Mouse (Mus musculus): ENCODE results near the gene Spop. TPM values are rescaled to one million over a fixed set of nuclear protein-coding genes. Genes with fewer than 3 reads are reported as not detected.
A peak's percentile ranks its signal among the peaks of the same experiment; 100 is the strongest.

Gene Spop
- polyA plus RNA-seq, 1 experiment from 2014 or later: 140 TPM

DNA sequence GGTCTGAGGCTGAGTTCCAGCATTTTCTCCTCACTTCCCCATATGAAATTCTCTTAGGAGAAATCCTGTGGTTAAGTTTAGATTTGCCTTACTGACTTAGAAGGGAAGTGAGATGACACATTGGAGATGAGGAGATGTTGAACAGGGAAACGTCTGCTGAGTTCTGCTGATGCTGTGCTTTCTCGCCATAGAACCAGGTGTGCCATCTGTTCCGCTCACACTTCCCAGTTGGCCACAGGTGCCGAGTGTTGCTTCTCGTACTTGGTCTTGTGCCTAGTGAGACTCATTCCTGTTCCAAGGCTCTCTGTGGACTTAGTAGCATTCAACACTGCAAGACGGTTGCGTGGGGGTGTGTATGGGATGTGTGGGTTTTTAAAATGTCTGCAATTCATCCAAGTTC lies 62.4 kb downstream of the Spop start:
- Histone ChIP-seq H3K4me3 (ENCODE audit: low read depth, low read length) (no peak overlapping the region), H3K4me1 (ENCODE audit: insufficient read depth, low read depth, low read length) (no peaks in the 10 kb centered on the region), H3K27me3 (replicated peaks; ENCODE audit: insufficient read depth, low read length) (no peaks in the 10 kb centered on the region), H3K4me2 (replicated peaks; ENCODE audit: low read depth, low read length) (no peak overlapping the region), H3K9me3 (ENCODE audit: low read length) (no peaks in the 10 kb centered on the region), H3K9ac (replicated peaks; ENCODE audit: low read depth) (no peak overlapping the region), H3K27ac (ENCODE audit: low read length) (no peak overlapping the region), H3K36me3 (ENCODE audit: insufficient read depth, low read length) (peaks cover 23% of the 10 kb centered on the region; the same call in 1 of the 2 replicates)
- ATAC-seq: no peak
- no peak for DNase-seq (ENCODE audit: low spot score)
- TF ChIP-seq EP300 (IDR thresholded peaks at IDR 0.05) (no peak), CTCF (IDR thresholded peaks at IDR 0.05) (no peak)
- WGBS: 91% methylated on average over 7 of the region's 7 CpGs

GRCm38 (mm10) chr11:95479458-95479857 lies 65.6 kb downstream of the Spop start:
- Histone ChIP-seq H3K4me3 (ENCODE audit: low read depth, low read length) (no peak overlapping the region), H3K4me1 (ENCODE audit: insufficient read depth, low read depth, low read length) (no peaks in the 10 kb centered on the region), H3K4me2 (replicated peaks; ENCODE audit: low read depth, low read length) (no peak overlapping the region), H3K9me3 (ENCODE audit: low read length) (no peaks in the 10 kb centered on the region), H3K36me3 (ENCODE audit: insufficient read depth, low read length) (peaks cover 9% of the 10 kb centered on the region), H3K27ac (ENCODE audit: low read length) (no peak overlapping the region), H3K9ac (replicated peaks; ENCODE audit: low read depth) (no peak overlapping the region), H3K27me3 (replicated peaks; ENCODE audit: insufficient read depth, low read length) (no peaks in the 10 kb centered on the region)
- WGBS: 82% methylated on average over 4 of the region's 4 CpGs
- TF ChIP-seq CTCF (IDR thresholded peaks at IDR 0.05): peak; percentile 44
- no peak for TF ChIP-seq EP300 (IDR thresholded peaks at IDR 0.05)
- ATAC-seq (no peak), DNase-seq (ENCODE audit: low spot score) (no peak)

- H3K27ac ChIP-seq (ENCODE audit: low read length): no peak overlapping the region
- TF ChIP-seq EP300 (IDR thresholded peaks at IDR 0.05) (no peak), CTCF (IDR thresholded peaks at IDR 0.05) (no peak)
- DNase-seq (ENCODE audit: low spot score) (no peak), ATAC-seq (no peak)
- H3K36me3 ChIP-seq (ENCODE audit: insufficient read depth, low read length): peaks cover 19% of the 10 kb centered on the region
- H3K9ac ChIP-seq (replicated peaks; ENCODE audit: low read depth): no peak overlapping the region
- no peak overlapping the region for H3K4me2 ChIP-seq (replicated peaks; ENCODE audit: low read depth, low read length)
- H3K27me3 ChIP-seq (replicated peaks; ENCODE audit: insufficient read depth, low read length): no peaks in the 10 kb centered on the region
- no peaks in the 10 kb centered on the region for H3K4me1 ChIP-seq (ENCODE audit: insufficient read depth, low read depth, low read length)
- no peaks in the 10 kb centered on the region for H3K9me3 ChIP-seq (ENCODE audit: low read length)
- no peak overlapping the region for H3K4me3 ChIP-seq (ENCODE audit: low read depth, low read length)
- WGBS: 91% methylated on average over 4 of the region's 4 CpGs
Measured at GRCm38 (mm10) chr11:95480662-95481061, 66.8 kb downstream of the Spop start.

DNA sequence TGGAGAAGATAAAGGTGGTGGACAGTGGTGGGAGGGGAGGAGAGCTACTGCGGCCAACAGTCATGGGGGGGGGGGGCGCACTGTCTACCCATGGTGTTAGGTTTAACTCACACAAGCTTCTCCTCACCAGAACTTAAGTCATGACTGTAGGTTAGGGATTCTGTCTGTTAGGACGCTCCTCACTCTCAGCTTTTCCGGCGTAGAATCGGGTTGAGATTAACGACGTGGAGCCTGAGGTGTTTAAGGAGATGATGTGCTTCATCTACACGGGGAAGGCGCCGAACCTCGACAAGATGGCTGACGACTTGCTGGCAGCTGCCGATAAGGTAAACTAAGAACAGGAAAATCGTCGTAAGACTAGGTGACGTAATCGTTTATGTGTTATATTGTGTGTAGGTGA lies 71.8 kb downstream of the Spop start:
- no peak overlapping the region for H3K4me2 ChIP-seq (replicated peaks; ENCODE audit: low read depth, low read length)
- H3K4me1 ChIP-seq (ENCODE audit: insufficient read depth, low read depth, low read length): no peaks in the 10 kb centered on the region
- DNase-seq (ENCODE audit: low spot score) (no peak), ATAC-seq (no peak)
- H3K27ac ChIP-seq (ENCODE audit: low read length): no peak overlapping the region
- no peaks in the 10 kb centered on the region for H3K9me3 ChIP-seq (ENCODE audit: low read length)
- H3K9ac ChIP-seq (replicated peaks; ENCODE audit: low read depth): no peak overlapping the region
- TF ChIP-seq EP300 (IDR thresholded peaks at IDR 0.05): no peak
- TF ChIP-seq CTCF (IDR thresholded peaks at IDR 0.05): no peak
- no peak overlapping the region for H3K4me3 ChIP-seq (ENCODE audit: low read depth, low read length)
- 92% methylated on average over 18 of the region's 18 CpGs for WGBS
- peaks cover 23% of the 10 kb centered on the region for H3K36me3 ChIP-seq (ENCODE audit: insufficient read depth, low read length)
- no peaks in the 10 kb centered on the region for H3K27me3 ChIP-seq (replicated peaks; ENCODE audit: insufficient read depth, low read length)

GRCm38 (mm10) chr11:95487237-95487636 lies 73.4 kb downstream of the Spop start:
- Histone ChIP-seq H3K36me3 (ENCODE audit: insufficient read depth, low read length) (peaks cover 34% of the 10 kb centered on the region), H3K4me2 (replicated peaks; ENCODE audit: low read depth, low read length) (no peak overlapping the region), H3K27ac (ENCODE audit: low read length) (no peak overlapping the region), H3K9me3 (ENCODE audit: low read length) (no peaks in the 10 kb centered on the region), H3K27me3 (replicated peaks; ENCODE audit: insufficient read depth, low read length) (no peaks in the 10 kb centered on the region), H3K4me1 (ENCODE audit: insufficient read depth, low read depth, low read length) (no peaks in the 10 kb centered on the region), H3K4me3 (ENCODE audit: low read depth, low read length) (no peak overlapping the region), H3K9ac (replicated peaks; ENCODE audit: low read depth) (no peak overlapping the region)
- no peak for ATAC-seq
- TF ChIP-seq CTCF (IDR thresholded peaks at IDR 0.05) (no peak), EP300 (IDR thresholded peaks at IDR 0.05) (no peak)
- DNase-seq (ENCODE audit: low spot score): no peak
- WGBS: 98% methylated on average over 2 of the region's 2 CpGs

DNA sequence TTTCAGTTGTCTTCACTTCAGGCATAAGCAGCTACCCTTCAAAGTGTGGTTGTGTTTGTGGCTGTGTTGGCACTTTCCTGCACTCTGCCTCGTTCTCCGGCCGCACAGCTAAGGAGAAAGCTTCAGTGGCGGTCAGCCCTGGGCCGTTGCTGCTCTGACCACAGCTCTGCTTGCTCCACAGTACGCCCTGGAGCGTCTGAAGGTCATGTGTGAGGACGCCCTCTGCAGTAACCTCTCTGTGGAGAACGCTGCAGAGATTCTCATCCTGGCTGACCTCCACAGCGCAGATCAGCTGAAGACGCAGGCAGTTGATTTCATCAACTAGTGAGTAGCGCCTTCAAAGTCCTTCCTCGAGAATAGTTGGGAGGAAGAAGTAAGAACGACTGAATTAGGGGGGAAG lies 76.2 kb downstream of the Spop start:
- no peaks in the 10 kb centered on the region for H3K27me3 ChIP-seq (replicated peaks; ENCODE audit: insufficient read depth, low read length)
- H3K36me3 ChIP-seq (ENCODE audit: insufficient read depth, low read length): peaks cover 40% of the 10 kb centered on the region; the same call in 1 of the 2 replicates
- H3K4me1 ChIP-seq (ENCODE audit: insufficient read depth, low read depth, low read length): no peaks in the 10 kb centered on the region
- H3K27ac ChIP-seq (ENCODE audit: low read length): no peak overlapping the region
- TF ChIP-seq EP300 (IDR thresholded peaks at IDR 0.05) (no peak), CTCF (IDR thresholded peaks at IDR 0.05) (no peak)
- DNase-seq (ENCODE audit: low spot score) (no peak), ATAC-seq (no peak)
- H3K9me3 ChIP-seq (ENCODE audit: low read length): no peaks in the 10 kb centered on the region
- H3K9ac ChIP-seq (replicated peaks; ENCODE audit: low read depth): no peak overlapping the region
- 88% methylated on average over 14 of the region's 14 CpGs for WGBS
- no peak overlapping the region for H3K4me2 ChIP-seq (replicated peaks; ENCODE audit: low read depth, low read length)
- H3K4me3 ChIP-seq (ENCODE audit: low read depth, low read length): no peak overlapping the region

DNA sequence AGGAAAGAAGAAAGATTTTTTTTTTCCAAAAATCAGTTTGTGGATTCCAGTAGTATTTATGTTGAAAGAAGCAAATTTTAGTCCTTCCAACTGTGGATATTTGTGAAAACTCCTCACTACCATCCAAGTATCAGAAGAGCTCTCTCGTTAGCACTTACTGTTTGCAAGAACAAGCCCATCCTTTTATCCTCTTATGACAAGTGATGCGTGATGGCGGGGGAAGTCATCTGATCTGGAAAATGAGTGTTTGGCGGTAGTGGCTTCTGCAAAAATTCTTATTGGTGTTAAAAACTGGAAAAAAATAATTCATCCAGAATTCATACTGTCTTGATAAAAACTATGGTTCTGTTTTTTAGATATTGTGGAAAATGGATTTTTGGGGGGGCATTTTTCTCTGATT lies 78.4 kb downstream of the Spop start:
- 89% methylated on average over 4 of the region's 4 CpGs for WGBS
- peaks cover 29% of the 10 kb centered on the region; the same call in 1 of the 2 replicates for H3K36me3 ChIP-seq (ENCODE audit: insufficient read depth, low read length)
- TF ChIP-seq EP300 (IDR thresholded peaks at IDR 0.05) (no peak), CTCF (IDR thresholded peaks at IDR 0.05) (no peak)

More for the DNA sequence above, 78.4 kb downstream of the Spop start:
- H3K27me3 ChIP-seq (replicated peaks; ENCODE audit: insufficient read depth, low read length): no peaks in the 10 kb centered on the region
- no peaks in the 10 kb centered on the region for H3K9me3 ChIP-seq (ENCODE audit: low read length)
- no peak overlapping the region for H3K4me2 ChIP-seq (replicated peaks; ENCODE audit: low read depth, low read length)
- no peak overlapping the region for H3K9ac ChIP-seq (replicated peaks; ENCODE audit: low read depth)
- H3K27ac ChIP-seq (ENCODE audit: low read length): no peak overlapping the region
- H3K4me3 ChIP-seq (ENCODE audit: low read depth, low read length): no peak overlapping the region
- no peak for DNase-seq (ENCODE audit: low spot score)
- no peaks in the 10 kb centered on the region for H3K4me1 ChIP-seq (ENCODE audit: insufficient read depth, low read depth, low read length)
- ATAC-seq: no peak

All from lung, postnatal 0 days (tissue).